8 mouse cellular contexts compared by ENCODE assay signal in genomic region chr13:12460881-12461729, GRCm38 (mm10). TPM values are rescaled to one million over a fixed set of nuclear protein-coding genes. Genes with fewer than 3 reads are reported as not detected.
A peak's percentile ranks its signal among the peaks of the same experiment; 100 is the strongest.
DNase-seq lines count a peak whose midpoint lies in the region; ATAC-seq and TF ChIP-seq lines count a peak whose summit lies in the region.

No protein-coding gene starts in this region.

- DNase-seq in MN1 (ENCODE audit: low spot score) = peak; percentile 92
- peak; percentile 91 for DNase-seq in cerebellum, adult 8-10 months
- peak; percentile 81 for DNase-seq in forelimb bud, embryonic 11.5 days (ENCODE audit: low read depth, low spot score)
- peak; percentile 39 for DNase-seq in layer of hippocampus, adult 9-10 months (ENCODE audit: low spot score)
- peak; percentile 90 to 92 for DNase-seq in thymus, adult 18-20 months

- peaks cover 9% of the 10 kb centered on the region; the same call in 1 of the 2 replicates for H3K4me1 ChIP-seq in lung, embryonic 15.5 days
- peaks cover 3% of the 10 kb centered on the region; the same call in 1 of the 2 replicates for H3K4me1 ChIP-seq in olfactory bulb, adult 2 months (ENCODE audit: control insufficient read depth, insufficient read depth, low read length)

- WGBS in lung, embryonic 15.5 days = under 1% methylated on average over 59 of the region's 59 CpGs
- under 1% methylated on average over 59 of the region's 59 CpGs for WGBS in olfactory bulb, adult 2 months

- peak; percentile 92 to 94 for ATAC-seq in hematopoietic stem cell, adult 5-6 weeks (replicated peaks in 1 of 2; ENCODE audit: insufficient read depth in 1 of 2, low FRiP score in 2 of 2, low TSS enrichment in 1 of 2, low read depth in 1 of 2, poor library complexity in 2 of 2, severe bottlenecking in 2 of 2)
- ATAC-seq in lung, embryonic 15.5 days (ENCODE audit: borderline replicate concordance, extremely low read depth, low FRiP score, low TSS enrichment) = peak; percentile 97

- H3K36me3 ChIP-seq in lung, embryonic 15.5 days = peaks cover 4% of the 10 kb centered on the region

- no peak for TF ChIP-seq CTCF in olfactory bulb, adult 2 months (IDR thresholded peaks at IDR 0.05; ENCODE audit: insufficient read depth, low read depth, low read length)

- H3K9ac ChIP-seq in lung, embryonic 15.5 days = peak overlapping the region; percentile 82

- H3K9me3 ChIP-seq in lung, embryonic 15.5 days = no peaks in the 10 kb centered on the region

- 0 out of 2 replicates have a peak, but pooled peaks have one; percentile 32 for TF ChIP-seq POLR2A in olfactory bulb, adult 2 months (IDR thresholded peaks at IDR 0.05; ENCODE audit: insufficient read depth, low read depth, low read length)

- peak overlapping the region; percentile 86 for H3K4me3 ChIP-seq in lung, embryonic 15.5 days
- peak overlapping the region; percentile 71 for H3K4me3 ChIP-seq in olfactory bulb, adult 2 months (ENCODE audit: insufficient read depth, low read depth, low read length)

- no peaks in the 10 kb centered on the region for H3K27me3 ChIP-seq in lung, embryonic 15.5 days

- peak overlapping the region; percentile 75 for H3K27ac ChIP-seq in lung, embryonic 15.5 days
- H3K27ac ChIP-seq in olfactory bulb, adult 2 months (ENCODE audit: insufficient read depth, low read depth, low read length) = peak overlapping the region; percentile 25

- H3K4me2 ChIP-seq in lung, embryonic 15.5 days = peak overlapping the region; percentile 87

RNA-seq across cellular contexts. Expression of gene Lgals8, which starts 3.6 kb away (rescaled TPM):
- total RNA-seq in hematopoietic stem cell, adult 5-6 weeks (2017) = 94.2 and 103 TPM in 2 replicates
- polyA plus RNA-seq in lung, embryonic 15.5 days (2015; fragmentation: Nextera tagmentation; extraction: Ambion mirVana) = 25.1 and 28.6 TPM in 2 replicates
- polyA plus RNA-seq in olfactory bulb, adult 2 months (2012; ENCODE audit: insufficient read depth, insufficient read length, low replicate concordance, missing spikeins) = not detected in 2 replicates

RNA-seq across cellular contexts. Expression of gene Edaradd, which starts 59.1 kb away (rescaled TPM):
- 0.45 and 1.1 TPM in 2 replicates for total RNA-seq in hematopoietic stem cell, adult 5-6 weeks (2017)
- polyA plus RNA-seq in lung, embryonic 15.5 days (2015; fragmentation: Nextera tagmentation; extraction: Ambion mirVana) = 1.6 and 1.7 TPM in 2 replicates
- not detected in 2 replicates for polyA plus RNA-seq in olfactory bulb, adult 2 months (2012; ENCODE audit: insufficient read depth, insufficient read length, low replicate concordance, missing spikeins)

Comparison
In these comparisons a context has a peak if more than half of its experiments do, and no peak if none do; other contexts are left out.
1. Peak in every context shown above with its lines: DNase-seq, ATAC-seq, H3K4me3 ChIP-seq and H3K27ac ChIP-seq.
2. DNase-seq: peak in every context shown above with its lines; median percentile 92 in MN1; 91 in cerebellum, adult 8-10 months; 91 in thymus, adult 18-20 months; 81 in forelimb bud, embryonic 11.5 days; 39 in layer of hippocampus, adult 9-10 months.
3. RNA of gene Lgals8, which starts 3.6 kb away (polyA plus RNA-seq): 25.1 to 28.6 TPM in lung, embryonic 15.5 days; not detected in olfactory bulb, adult 2 months; every median in the first group is over 10 times any median in the second.